Mouse (Mus musculus): ENCODE measurements around the gene Gbx2.

Gene Gbx2

DNA sequence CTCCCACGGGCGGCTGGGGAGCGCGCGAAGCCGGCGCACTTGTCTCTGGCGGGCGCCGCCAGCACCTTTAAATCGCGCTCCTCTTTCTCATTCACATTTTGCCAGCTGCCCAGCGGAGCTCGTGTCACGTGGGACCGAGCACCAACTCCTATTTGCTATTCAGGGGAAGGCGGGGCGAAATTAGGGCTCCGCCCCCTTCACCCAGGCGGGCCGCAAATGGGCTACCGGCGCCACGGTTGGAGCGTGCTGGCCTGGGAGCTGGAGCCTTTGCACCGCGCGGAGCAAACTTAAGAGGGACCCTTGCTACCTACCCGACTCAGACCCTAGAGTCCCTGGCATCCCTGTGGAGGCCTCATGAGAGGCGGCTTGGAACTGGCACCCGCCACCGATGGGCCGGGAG lies at the start of gene Gbx2:
Gene Gbx2, minus strand, starts transcription at position 60 of the 400 bp plus-strand sequence.
- DNase-seq: peak; percentile 80 to 87

DNA sequence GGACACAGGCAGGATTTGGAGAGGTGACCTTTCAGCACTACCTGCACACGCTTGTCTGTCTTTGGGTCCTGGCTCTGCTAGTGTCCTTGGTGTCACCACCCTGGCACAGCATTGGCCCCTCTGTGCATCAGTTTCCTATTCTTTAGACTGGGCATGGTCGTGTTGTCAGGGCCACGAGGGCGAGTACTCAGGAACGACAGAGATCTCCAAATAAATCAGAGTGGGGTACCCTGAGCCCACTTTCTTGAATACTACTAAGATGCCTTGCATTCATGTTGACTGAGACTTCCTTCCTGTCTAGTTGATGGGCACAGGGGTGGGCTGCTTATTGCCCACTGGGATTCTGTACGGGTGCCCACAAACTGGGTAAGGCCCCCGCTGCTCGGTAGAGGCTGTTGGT lies 46.3 kb upstream of the Gbx2 start:
- DNase-seq: no peak

- no peak for DNase-seq
These were observed 45.4 kb upstream of the Gbx2 start for GRCm38 (mm10) chr1:89976411-89976810.

- no peak for DNase-seq
These were observed 43.6 kb upstream of the Gbx2 start for GRCm38 (mm10) chr1:89974541-89974940.

- no peak for DNase-seq
These were observed 40.9 kb upstream of the Gbx2 start for GRCm38 (mm10) chr1:89971848-89972247.

GRCm38 (mm10) chr1:89969714-89970110 lies 38.7 kb upstream of the Gbx2 start:
- no peak for DNase-seq

DNA sequence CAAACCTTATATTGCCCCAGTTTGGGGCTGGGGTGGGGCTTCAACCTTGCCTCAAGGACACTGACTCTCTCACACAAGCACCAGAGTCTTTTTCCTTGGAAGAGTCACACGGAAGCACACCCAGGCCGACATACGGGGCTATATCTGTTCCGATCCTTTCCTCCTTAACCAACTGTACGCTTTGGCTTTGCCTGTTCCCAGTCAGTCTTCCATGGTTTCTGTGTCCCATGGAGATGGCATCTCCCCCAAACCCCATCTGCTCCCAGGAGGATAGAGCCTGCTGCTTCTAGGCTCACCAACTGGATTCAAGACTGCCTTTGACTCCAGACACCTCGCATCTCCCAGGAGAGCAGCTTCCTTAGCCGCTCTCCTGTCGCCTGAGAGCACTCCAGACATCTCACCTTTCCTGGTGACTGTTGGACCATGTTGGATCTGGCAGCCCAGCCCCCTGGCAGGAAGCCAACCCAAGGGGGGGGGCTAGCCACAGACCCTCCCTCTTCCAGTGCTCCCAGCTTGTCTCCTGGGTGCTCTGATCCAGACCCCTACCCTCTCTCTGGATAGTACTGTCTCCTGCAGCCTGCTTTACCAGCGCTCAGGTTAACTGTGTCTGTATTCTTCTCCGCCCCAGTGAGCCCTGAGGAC lies 38.2 kb upstream of the Gbx2 start:
- DNase-seq: peak; percentile 14

GRCm38 (mm10) chr1:89968111-89968851 lies 37.3 kb upstream of the Gbx2 start:
- DNase-seq: peak; percentile 29 to 50

- no peak for DNase-seq
These were observed 36.6 kb upstream of the Gbx2 start for GRCm38 (mm10) chr1:89967585-89967984.

GRCm38 (mm10) chr1:89964426-89964825 lies 33.4 kb upstream of the Gbx2 start:
- DNase-seq: no peak

GRCm38 (mm10) chr1:89963296-89963695 lies 32.3 kb upstream of the Gbx2 start:
- DNase-seq: no peak

DNA sequence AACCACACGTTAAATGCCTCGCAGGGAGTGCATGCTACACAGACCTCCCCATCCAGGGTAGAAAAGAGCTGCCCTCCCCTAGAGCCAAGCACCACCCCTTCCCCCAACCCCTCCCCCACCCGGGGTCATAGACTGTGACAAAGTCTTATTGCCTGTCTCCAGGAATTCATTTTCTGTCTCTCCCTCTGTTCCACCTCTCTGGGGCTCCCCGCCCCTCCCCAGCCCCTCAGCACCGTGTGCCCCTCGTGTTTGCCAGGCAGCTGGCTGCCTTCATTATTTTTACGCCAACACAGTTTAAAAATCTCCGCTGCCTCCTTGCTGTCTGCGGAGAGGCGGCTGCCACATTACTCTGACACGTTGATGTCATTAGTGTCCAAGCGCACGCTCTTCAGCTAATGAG lies 31.1 kb upstream of the Gbx2 start:
- peak; percentile 21 to 28 for DNase-seq

DNA sequence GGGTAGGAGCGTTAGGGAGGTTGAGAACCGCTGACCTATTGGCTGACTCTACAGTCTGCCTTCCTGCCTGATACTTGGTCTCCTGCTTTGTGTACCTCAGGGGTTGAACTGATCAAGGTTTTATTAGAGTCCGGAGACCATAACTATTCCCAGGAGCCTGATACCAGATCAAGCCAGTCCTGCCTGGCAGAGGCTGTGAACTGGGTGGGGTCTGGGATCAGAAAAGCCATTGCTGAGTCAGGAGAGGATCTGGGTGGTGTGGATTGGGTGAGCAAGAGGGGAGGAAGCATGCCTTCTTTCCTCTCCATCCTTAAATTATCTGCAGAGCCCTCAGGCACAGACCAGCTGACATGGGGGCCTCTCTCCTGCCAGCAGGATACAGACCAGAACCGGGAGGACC lies 28.4 kb upstream of the Gbx2 start:
- DNase-seq: no peak

DNA sequence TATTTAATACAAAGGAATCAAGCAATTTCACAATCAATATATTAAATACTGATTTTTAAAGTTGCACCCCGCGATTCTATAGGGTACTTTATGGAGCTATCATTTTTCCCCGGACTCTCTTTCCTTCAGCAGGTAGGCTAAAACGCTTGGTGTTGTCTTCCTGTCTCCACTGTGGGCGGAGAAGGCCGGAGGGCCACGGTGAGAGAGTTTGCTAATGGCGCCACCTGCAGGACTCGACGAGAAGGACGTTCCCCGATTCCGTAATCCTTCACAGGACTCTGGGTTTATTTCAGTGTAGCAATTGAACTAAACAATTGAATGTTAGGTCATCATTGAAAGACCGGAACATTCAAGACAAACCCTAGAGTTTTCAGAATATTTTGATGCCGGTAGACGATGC lies 12.2 kb upstream of the Gbx2 start:
- peak; percentile 90 for DNase-seq

DNA sequence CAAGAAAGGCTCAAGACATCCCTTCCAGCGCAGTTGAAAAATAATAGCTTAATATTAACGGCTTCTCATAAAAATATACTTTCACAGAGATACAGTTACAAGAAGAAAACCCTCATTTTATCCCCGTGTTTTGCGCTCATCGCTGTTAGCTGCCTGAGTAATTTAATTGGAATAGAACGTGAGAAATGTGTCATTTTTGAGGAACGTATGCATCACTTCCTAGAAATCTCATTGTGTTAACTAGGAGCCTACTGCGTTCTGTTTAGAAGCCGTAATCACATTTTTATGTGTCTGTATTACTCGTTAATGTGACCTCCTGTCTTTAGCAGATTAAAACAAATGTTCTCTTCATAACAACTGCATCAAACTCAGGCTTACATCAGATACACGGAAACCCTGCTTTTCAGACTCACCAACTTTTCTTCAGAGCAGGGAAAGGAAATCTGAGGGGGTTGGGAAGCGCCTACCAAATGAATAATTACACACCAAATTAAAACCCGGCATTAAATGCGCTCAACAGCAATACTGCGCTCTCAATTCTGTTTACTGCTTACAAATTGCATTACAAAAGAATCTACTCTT lies 11.5 kb upstream of the Gbx2 start:
- no peak for DNase-seq

- peak in 1 of 2 experiments; percentile 49 for DNase-seq
These were observed 10.9 kb upstream of the Gbx2 start for GRCm38 (mm10) chr1:89941701-89942381.

DNA sequence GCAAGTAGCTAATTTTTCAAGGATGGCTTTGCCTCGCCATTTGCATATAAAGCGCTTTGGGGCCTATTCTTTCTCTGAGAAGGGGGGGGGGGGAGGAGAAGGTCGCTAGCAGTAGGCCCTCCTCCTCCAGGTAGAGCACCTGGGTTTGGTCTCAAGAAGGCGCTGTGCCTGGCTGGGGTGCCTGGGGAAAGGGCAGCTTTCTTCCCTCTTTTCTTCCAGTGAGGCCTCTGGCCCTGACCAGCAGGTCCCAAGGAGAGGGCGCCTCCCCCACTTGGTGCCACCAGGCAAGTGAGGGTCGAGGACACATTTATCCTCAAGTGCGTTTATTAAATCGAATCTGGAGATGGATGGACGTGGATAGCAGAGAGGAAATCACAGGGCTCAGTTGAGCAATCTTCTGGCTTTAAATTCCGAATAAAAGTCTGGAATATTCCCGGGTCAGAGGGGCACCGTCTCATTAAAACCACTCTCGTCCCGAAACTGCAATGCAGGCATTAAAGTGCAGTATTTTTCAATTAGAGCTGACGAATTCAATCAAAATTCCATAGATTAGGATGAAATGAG lies 10.1 kb upstream of the Gbx2 start:
- DNase-seq: no peak

- peak; percentile 92 for DNase-seq
These were observed 9.2 kb upstream of the Gbx2 start for GRCm38 (mm10) chr1:89939981-89940726.

DNA sequence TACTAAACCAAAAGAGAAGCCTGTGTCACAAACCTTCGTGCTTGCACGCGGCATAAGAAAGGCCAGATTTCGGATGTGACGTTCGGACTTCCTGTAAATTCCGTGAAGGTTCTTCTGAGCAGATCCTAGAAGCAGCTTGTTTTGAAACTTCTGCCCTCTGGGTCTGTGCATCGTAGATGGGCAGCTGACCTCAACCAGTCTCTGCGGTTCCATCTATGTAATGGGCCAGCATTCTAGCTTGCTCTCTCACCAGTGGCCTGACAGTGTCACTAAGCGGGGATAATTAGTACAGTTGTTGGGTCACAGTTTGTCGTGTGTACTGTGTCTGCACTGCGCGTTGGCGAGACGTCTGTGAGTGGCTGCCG lies 8.6 kb upstream of the Gbx2 start:
- DNase-seq: no peak

- DNase-seq: peak in 1 of 2 experiments; percentile 23
These were observed 8.1 kb upstream of the Gbx2 start for GRCm38 (mm10) chr1:89938884-89939595.

DNA sequence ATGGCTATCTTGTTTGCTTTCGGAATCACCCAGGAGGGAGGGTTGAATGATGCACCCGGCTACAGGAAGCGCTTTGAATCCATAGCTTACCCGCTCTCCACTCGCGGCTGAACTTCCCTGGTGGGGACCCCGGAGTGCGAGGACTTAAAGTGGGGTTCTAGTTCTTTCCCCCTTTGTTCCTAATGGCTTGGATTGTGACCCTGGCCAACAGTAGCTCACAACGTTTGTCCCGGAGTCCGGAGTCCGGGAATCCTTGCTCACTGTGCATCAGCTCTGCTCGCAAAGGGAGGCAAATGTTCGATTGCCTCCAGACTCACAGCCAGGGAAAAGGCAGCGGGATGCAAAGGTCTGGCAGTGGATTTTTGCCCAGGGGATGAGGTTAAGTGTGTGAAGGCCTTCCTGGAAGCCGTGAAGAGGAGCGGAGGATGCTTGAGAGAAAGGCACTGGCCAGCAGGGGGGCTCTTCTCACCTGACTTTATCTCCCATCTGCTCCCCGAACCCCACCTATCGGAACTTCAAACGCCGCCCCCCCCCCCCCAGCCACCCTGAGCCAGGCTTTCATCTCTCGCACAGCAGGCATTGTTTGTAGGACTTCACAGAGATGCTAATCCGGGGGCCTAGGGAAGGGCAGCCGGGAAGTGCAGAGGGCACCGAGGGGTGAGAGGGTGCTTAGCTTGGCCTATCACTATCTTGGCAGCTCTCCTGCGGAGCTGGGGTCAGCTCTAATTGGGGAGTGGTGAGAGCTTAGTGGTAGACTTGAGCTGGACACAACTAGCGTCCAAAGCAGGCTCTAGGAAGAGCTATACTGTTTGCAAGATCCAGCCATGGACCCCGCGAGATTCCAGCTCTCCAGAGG lies 4.7 kb upstream of the Gbx2 start:
- peak in 1 of 2 experiments; percentile 10 for DNase-seq

Measured in kidney, postnatal 4 days (tissue).